Mouse (Mus musculus) heart, embryonic 15.5 days (tissue): ENCODE results near the gene Zfp316. TPM values are rescaled to one million over a fixed set of nuclear protein-coding genes. Genes with fewer than 3 reads are reported as not detected.

Source experiments
- ATAC-seq: fragments of 200-750 bp; cut with Nextera tagmentation; replicated peaks from 2 replicates; pipeline ENCODE4 v1.8.0; 2017; ENCODE audit warnings: low read depth, moderate TSS enrichment; ENCODE audit not compliant: insufficient number of reproducible peaks, insufficient read depth, low FRiP score
- H3K27ac ChIP-seq: fragments of 300-500 bp; sonication (generic); 2 replicates; pipeline ENCODE4 v1.5.1; 2015; ENCODE audit warnings: mild to moderate bottlenecking, inconsistent platforms
- H3K27me3 ChIP-seq: fragments of 300-500 bp; sonication (generic); 2 replicates; pipeline ENCODE4 v1.6.1; 2015; ENCODE audit warnings: inconsistent platforms
- H3K36me3 ChIP-seq: fragments of 300-500 bp; sonication (generic); 2 replicates; pipeline ENCODE4 v1.6.1; 2015; ENCODE audit warnings: mild to moderate bottlenecking, inconsistent platforms
- H3K4me1 ChIP-seq: fragments of 300-500 bp; sonication (generic); replicated peaks from 2 replicates; pipeline ENCODE4 v1.6.1; 2015; ENCODE audit warnings: inconsistent platforms
- H3K4me2 ChIP-seq: fragments of 300-500 bp; sonication (generic); 2 replicates; pipeline ENCODE4 v1.6.1; 2015; ENCODE audit warnings: inconsistent platforms, mild to moderate bottlenecking, moderate library complexity
- H3K4me3 ChIP-seq: fragments of 300-500 bp; sonication (generic); 2 replicates; pipeline ENCODE4 v1.5.1; 2015; ENCODE audit warnings: mild to moderate bottlenecking, inconsistent platforms
- H3K9ac ChIP-seq: fragments of 300-500 bp; sonication (generic); 2 replicates; pipeline ENCODE4 v1.6.1; 2015; ENCODE audit warnings: mild to moderate bottlenecking, inconsistent platforms
- H3K9me3 ChIP-seq: fragments of 300-500 bp; sonication (generic); replicated peaks from 2 replicates; pipeline ENCODE4 v1.6.1; 2016; ENCODE audit warnings: inconsistent platforms
- WGBS: fragments of 180-500 bp; shearing (Covaris S2); methylation state at CpG from one replicate; pipeline ENCODE4 v1.1.7; 2015; ENCODE audit warnings: mixed read lengths; 5-methylcytosine and 5-hydroxymethylcytosine counted together
- polyA plus RNA-seq: library from polyadenylated mRNA; unstranded; fragments of >200 nt; fragmentation: Nextera tagmentation; extraction: Ambion mirVana; gene quantifications from 2 replicates; pipeline ENCODE4 v1.2.1, GENCODE M21; 2015

Zfp316 gene
- polyA plus RNA-seq, 1 experiment from 2014 or later: 2.2 TPM

- Histone ChIP-seq H3K4me2 (no peak overlapping the region), H3K9me3 (no peaks in the 10 kb centered on the region), H3K36me3 (peaks cover 35% of the 10 kb centered on the region), H3K9ac (no peak overlapping the region), H3K27ac (no peak overlapping the region), H3K4me1 (peaks cover 14% of the 10 kb centered on the region), H3K27me3 (peaks cover under 1% of the 10 kb centered on the region; the same call in 1 of the 2 replicates), H3K4me3 (no peak overlapping the region)
- WGBS: 93% methylated on average over 4 of the region's 4 CpGs
- no peak for ATAC-seq
Observed at GRCm38 (mm10) chr5:143299686-143300085, 29.9 kb upstream of the Zfp316 start.

- Histone ChIP-seq H3K4me1 (peaks cover 21% of the 10 kb centered on the region), H3K4me2 (no peak overlapping the region), H3K36me3 (peaks cover 34% of the 10 kb centered on the region), H3K9ac (no peak overlapping the region), H3K9me3 (no peaks in the 10 kb centered on the region), H3K27me3 (peaks cover 13% of the 10 kb centered on the region), H3K27ac (no peak overlapping the region), H3K4me3 (no peak overlapping the region)
- ATAC-seq: no peak
- WGBS: 91% methylated on average over 7 of the region's 7 CpGs
Observed at GRCm38 (mm10) chr5:143298391-143298790, 28.6 kb upstream of the Zfp316 start.

GRCm38 (mm10) chr5:143297986-143298385 lies 28.2 kb upstream of the Zfp316 start:
- Histone ChIP-seq H3K27ac (no peak overlapping the region), H3K27me3 (peaks cover 17% of the 10 kb centered on the region), H3K9me3 (no peaks in the 10 kb centered on the region), H3K4me1 (peaks cover 25% of the 10 kb centered on the region), H3K4me2 (no peak overlapping the region), H3K4me3 (no peak overlapping the region), H3K9ac (no peak overlapping the region), H3K36me3 (peaks cover 33% of the 10 kb centered on the region)
- ATAC-seq: no peak
- 66% methylated on average over 9 of the region's 9 CpGs for WGBS

GRCm38 (mm10) chr5:143295330-143295729 lies 25.5 kb upstream of the Zfp316 start:
- ATAC-seq: no peak
- H3K4me1 ChIP-seq: peaks cover 25% of the 10 kb centered on the region
- 80% methylated on average over 2 of the region's 2 CpGs for WGBS

GRCm38 (mm10) chr5:143294862-143295261 lies 25.0 kb upstream of the Zfp316 start:
- Histone ChIP-seq H3K27me3 (peaks cover 48% of the 10 kb centered on the region), H3K9me3 (no peaks in the 10 kb centered on the region), H3K9ac (no peak overlapping the region), H3K4me2 (no peak overlapping the region), H3K27ac (no peak overlapping the region), H3K4me1 (peaks cover 25% of the 10 kb centered on the region), H3K36me3 (peaks cover 7% of the 10 kb centered on the region; the same call in 1 of the 2 replicates), H3K4me3 (no peak overlapping the region)
- 86% methylated on average over 3 of the region's 3 CpGs for WGBS
- no peak for ATAC-seq

More at GRCm38 (mm10) chr5:143295330-143295729, 25.5 kb upstream of the Zfp316 start:
- Histone ChIP-seq H3K9ac (no peak overlapping the region), H3K36me3 (peaks cover 10% of the 10 kb centered on the region; the same call in 1 of the 2 replicates), H3K9me3 (no peaks in the 10 kb centered on the region), H3K4me3 (no peak overlapping the region), H3K4me2 (no peak overlapping the region), H3K27ac (no peak overlapping the region), H3K27me3 (peaks cover 44% of the 10 kb centered on the region)

- peak within 1 kb of the TSS; percentile 40 for H3K9ac ChIP-seq
- no peak; the same call in 1 of the 2 replicates for ATAC-seq
Observed at GRCm38 (mm10) chr5:143293404-143293803, 23.6 kb upstream of the Zfp316 start, which contains the start of gene Zfp853. Gene Zfp853 (minus strand): TSS chr5:143293623.

GRCm38 (mm10) chr5:143292879-143293278 lies 23.1 kb upstream of the Zfp316 start:
- WGBS: 2% methylated on average over 19 of the region's 19 CpGs
- no peaks in the 10 kb centered on the region for H3K36me3 ChIP-seq
- H3K4me2 ChIP-seq: peak overlapping the region; percentile 92
- H3K4me1 ChIP-seq: peaks cover 28% of the 10 kb centered on the region
- no peak overlapping the region for H3K27ac ChIP-seq
- no peak for ATAC-seq
- H3K9ac ChIP-seq: peak overlapping the region; percentile 40
- peak overlapping the region; percentile 54 for H3K4me3 ChIP-seq
- H3K9me3 ChIP-seq: no peaks in the 10 kb centered on the region
- peaks cover 68% of the 10 kb centered on the region for H3K27me3 ChIP-seq

More at GRCm38 (mm10) chr5:143293404-143293803, 23.6 kb upstream of the Zfp316 start, which contains the start of gene Zfp853:
- Histone ChIP-seq H3K9me3 (no peaks in the 10 kb centered on the region), H3K4me3 (peak within 1 kb of the TSS; percentile 54), H3K27me3 (peaks cover 62% of the 10 kb centered on the region), H3K36me3 (no peaks in the 10 kb centered on the region), H3K4me1 (peaks cover 27% of the 10 kb centered on the region), H3K27ac (no peak within 1 kb of the TSS), H3K4me2 (peak within 1 kb of the TSS; percentile 92)
- WGBS: 5% methylated on average over 23 of the region's 38 CpGs

GRCm38 (mm10) chr5:143289299-143289698 lies 19.5 kb upstream of the Zfp316 start:
- Histone ChIP-seq H3K36me3 (no peaks in the 10 kb centered on the region), H3K4me3 (no peak overlapping the region), H3K9ac (no peak overlapping the region), H3K4me2 (no peak overlapping the region), H3K9me3 (no peaks in the 10 kb centered on the region), H3K4me1 (peaks cover 26% of the 10 kb centered on the region), H3K27me3 (peaks cover 99% of the 10 kb centered on the region), H3K27ac (no peak overlapping the region)
- no peak for ATAC-seq
- 64% methylated on average over 9 of the region's 9 CpGs for WGBS

GRCm38 (mm10) chr5:143288378-143288911 lies 18.6 kb upstream of the Zfp316 start:
- Histone ChIP-seq H3K9me3 (no peaks in the 10 kb centered on the region), H3K4me2 (peak overlapping the region; percentile 69), H3K36me3 (no peaks in the 10 kb centered on the region), H3K4me3 (peak overlapping the region; percentile 42), H3K4me1 (peaks cover 20% of the 10 kb centered on the region), H3K9ac (no peak overlapping the region), H3K27ac (no peak overlapping the region), H3K27me3 (peaks cover 96% of the 10 kb centered on the region)
- ATAC-seq: no peak
- 13% methylated on average over 9 of the region's 9 CpGs for WGBS

- H3K9ac ChIP-seq: peak overlapping the region; percentile 36
- peaks cover 14% of the 10 kb centered on the region for H3K4me1 ChIP-seq
- peak overlapping the region; percentile 42 for H3K4me3 ChIP-seq
- H3K9me3 ChIP-seq: no peaks in the 10 kb centered on the region
- 0 out of 2 replicates have a peak, but pooled peaks have one; percentile 38 for ATAC-seq
- H3K36me3 ChIP-seq: no peaks in the 10 kb centered on the region
- H3K27ac ChIP-seq: no peak overlapping the region
- 3% methylated on average over 48 of the region's 48 CpGs for WGBS
- H3K27me3 ChIP-seq: peaks cover 95% of the 10 kb centered on the region
- H3K4me2 ChIP-seq: peak overlapping the region; percentile 69
Observed at GRCm38 (mm10) chr5:143287774-143288328, 18.0 kb upstream of the Zfp316 start.

- Histone ChIP-seq H3K27me3 (peaks cover 79% of the 10 kb centered on the region), H3K4me3 (no peak overlapping the region), H3K27ac (no peak overlapping the region), H3K4me2 (no peak overlapping the region), H3K9ac (no peak overlapping the region), H3K36me3 (no peaks in the 10 kb centered on the region), H3K4me1 (peaks cover 11% of the 10 kb centered on the region), H3K9me3 (no peaks in the 10 kb centered on the region)
- whole genome bisulfite sequencing: 44% methylated on average over 6 of the region's 6 CpGs
- ATAC-seq: no peak
Observed at GRCm38 (mm10) chr5:143284762-143285161, 14.9 kb upstream of the Zfp316 start.

GRCm38 (mm10) chr5:143279247-143279646 lies 9.4 kb upstream of the Zfp316 start:
- no peak overlapping the region for H3K4me2 ChIP-seq
- no peak overlapping the region for H3K27ac ChIP-seq
- H3K27me3 ChIP-seq: peaks cover 67% of the 10 kb centered on the region
- no peak overlapping the region for H3K9ac ChIP-seq
- H3K4me3 ChIP-seq: no peak overlapping the region
- H3K4me1 ChIP-seq: no peaks in the 10 kb centered on the region
- no peaks in the 10 kb centered on the region for H3K9me3 ChIP-seq
- WGBS: 49% methylated on average over 10 of the region's 10 CpGs
- ATAC-seq: no peak
- no peaks in the 10 kb centered on the region for H3K36me3 ChIP-seq
